Mouse (Mus musculus): Measurements from ENCODE around the gene Pigh.

Pigh gene

DNA sequence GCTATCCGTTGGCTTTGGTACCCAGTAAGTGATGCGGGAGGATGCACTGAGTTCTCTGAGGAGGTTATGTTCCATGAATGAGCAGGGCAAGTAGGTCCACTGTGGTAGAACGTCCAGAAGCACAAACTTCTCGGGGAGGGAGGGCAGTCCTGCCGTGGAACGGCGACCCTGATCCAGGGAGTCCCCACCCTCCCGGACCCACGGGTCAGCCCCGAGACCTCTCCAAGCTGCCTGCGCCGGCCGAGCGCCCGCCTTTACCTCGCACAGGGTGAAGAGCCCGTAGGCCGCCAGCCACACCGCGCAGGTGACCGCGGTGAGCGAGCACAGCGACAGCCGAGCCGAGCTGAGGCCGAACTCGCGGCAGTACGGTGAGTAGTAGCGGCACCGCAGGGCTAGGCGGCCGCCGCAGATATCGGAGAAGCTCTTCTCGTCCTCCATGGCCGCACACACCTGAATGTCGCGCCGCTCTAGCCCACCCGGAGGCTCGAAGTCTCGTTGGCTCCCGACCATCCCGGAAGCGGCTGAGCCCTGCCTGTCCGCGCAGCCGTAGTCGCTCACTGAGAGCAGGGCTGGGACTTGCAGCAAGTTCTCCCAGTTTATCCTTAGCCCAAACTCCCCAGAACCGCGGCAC, at the start of gene Pigh:
Gene Pigh, minus strand, starts transcription at position 470 of the 631 bp plus-strand sequence.
- peak; percentile 88 to 90 for DNase-seq

DNA sequence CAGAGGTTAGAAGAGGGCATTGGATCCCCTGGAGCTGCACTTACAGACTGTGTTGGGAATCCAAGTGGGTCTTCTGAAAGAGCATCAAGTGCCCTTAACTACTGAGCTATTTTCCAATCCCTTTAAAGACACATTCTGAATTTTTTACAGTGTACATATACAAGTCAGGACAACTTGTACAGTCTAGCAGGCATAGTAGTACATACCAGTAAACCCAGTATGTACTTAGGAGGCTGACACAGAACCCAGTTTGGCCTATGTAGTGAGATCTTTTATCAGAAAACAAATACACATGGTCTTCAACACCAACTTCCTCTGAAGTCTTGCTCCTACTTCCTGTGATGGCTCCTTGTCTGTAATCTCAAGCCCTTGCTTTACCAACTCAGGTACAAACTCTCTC, 49.5 kb upstream of the Pigh start:
- DNase-seq = no peak

DNA sequence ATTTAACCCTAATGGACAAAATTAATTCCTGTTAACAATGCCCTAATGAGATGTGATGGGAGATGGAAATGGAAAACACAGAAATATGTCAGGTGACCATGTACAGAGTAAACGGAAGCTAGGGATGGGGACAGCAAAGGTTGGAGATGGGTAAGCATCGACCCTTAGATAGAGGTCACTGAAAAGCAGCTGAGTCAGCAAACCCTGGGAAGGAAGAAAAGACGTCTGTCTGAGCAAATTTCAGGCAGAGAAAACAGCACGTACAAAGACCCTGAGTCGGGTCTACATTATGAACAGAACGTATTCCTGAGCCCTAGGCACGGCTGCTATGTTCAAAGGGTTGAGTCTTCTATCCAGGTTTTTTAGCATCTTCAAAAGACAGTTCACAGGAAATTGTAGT, 47.5 kb upstream of the Pigh start:
- DNase-seq = no peak

DNA sequence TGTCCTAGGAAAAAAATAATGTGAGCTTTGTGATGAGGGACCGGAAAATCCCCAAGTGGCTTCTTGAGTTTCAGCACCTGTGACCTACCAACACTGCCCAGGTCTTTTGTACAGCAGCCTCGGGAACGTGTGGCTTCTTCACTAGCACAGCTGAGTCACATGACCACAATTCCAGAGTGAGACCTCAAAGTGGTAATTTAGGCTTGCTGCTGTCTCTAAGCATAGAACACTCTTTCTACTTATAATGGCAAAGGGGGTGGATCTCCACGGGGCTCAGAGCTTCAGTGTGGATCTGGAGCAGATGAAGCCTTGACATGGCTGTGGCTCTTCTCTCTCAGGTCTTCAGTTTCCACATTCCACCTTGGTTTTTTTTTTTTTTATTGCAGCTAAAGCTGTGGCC, 45.7 kb upstream of the Pigh start:
- DNase-seq = no peak

DNA sequence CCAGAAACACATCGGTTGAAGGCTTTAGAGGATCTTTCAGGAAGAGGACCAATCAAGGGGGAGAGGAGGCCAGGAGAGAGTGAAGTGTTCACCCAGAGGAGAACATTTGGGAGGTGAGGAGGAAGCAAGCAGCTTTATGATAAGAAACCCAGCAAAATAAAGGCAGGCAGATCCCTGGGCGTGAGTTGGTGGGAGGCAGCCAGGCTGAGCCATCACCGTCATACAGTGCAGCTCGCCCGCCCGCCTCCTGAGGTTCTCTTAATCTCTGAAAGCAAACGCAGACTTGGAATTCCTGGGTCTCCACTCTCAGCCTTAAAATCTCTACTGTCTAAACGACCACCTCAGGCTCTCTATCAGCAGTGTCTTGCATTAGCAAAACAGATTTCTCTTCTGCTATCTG, 45.2 kb upstream of the Pigh start:
- DNase-seq = no peak

DNA sequence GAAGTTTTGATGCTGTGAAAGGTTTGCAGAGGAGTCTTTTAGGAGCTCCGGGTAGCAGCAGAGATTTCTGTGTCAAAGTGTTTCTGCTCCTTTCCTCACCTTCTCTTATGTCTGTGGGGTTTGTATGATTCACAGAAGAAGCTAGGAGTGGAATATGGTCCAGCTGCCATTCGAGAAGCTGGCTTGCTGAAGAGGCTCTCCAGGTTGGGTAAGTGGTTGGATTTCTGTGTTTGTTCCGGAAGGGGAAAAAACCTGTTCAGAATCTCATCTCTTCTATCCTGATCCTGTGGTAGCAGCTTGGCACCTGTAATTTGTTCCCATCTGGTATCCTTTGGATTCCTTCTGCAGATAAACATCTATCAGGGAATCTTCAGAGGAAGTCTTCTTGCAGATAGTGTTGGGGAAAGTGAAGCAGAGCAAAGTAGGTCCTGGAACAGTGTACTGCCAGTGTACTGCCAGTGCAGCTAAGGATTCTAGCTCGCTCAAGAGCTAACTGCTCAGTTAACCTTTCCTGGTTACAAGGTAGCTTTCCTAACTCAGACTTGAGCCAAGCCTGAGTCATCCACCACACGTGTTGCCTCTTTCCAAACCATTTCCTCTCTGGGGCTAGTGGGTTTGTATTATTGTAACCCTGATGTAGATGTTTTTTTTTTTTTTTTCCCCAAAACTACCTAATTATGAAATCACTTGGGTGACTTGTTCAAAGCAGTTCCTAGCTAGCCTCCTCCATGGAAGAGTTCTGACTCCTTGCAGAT, 42.4 kb upstream of the Pigh start:
- DNase-seq = peak in 1 of 2 experiments; percentile 17

DNA sequence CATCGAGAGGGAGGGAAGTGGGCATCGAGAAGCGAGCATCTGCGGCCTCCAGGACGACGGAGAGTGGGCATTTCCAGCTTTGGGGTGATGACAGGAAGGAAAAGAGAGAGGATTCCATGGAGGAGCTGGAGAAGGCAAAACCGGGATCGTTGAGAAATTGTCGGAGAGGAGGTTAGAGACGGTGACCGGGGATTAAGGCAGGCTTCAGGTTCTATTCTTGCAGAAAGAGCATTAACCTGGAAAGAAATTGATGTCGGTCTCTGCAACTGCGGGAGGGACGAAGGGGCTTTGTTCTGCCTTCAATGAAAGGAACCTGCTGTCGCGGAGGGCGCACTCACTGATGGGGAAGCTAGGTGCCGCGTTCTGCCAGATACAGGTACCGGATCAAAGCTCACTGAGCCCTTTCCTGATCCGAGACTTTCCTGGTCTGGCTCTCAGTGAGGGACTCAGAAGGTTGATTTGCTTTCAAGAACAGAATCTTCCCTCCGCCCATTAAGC, 41.8 kb upstream of the Pigh start:
- DNase-seq = no peak

DNA sequence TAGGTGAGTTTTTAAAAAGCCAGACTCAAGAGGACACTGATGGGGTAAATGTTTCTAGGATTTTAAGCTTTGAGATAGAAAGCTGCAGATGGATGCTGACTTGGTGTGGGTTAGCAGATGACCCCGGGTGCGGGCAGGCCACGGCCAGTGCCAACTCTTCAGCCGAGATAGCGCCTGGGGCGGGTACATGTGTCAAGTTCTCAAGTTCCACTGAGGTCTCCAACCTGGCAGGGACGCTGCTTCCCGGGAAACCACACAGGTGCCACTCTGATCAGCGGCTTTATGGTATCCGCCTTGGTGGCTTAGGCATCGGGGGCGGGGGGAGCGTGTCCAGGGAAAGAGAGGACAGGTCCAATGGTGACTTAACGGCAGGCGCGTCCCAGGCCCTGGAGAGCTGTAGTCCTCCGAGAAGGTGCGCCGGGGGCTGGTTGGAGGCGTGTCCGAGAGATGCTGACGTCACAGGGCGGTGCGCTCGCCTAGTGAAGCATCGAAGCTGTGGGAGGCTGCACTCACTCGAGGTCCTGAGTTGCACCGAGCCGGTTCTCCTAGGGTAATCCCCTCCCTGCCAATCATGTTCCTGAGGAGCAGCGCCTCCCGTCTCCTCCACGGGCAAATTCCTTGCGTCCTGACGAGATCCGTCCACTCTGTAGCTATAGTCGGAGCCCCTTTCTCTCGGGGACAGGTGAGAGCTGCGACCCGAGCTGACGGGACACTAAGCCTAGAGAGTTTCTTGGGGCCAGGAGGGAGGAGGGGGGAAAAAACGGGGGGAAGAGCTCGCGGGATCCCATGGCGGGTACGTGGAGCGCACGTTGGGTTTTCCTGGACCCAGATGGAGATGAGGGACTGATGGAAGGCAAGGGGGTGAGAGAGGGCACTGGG, 41.1 kb upstream of the Pigh start, which contains the start of gene Arg2:
Gene Arg2, plus strand, starts transcription at position 479 of the 879 bp plus-strand sequence.
- DNase-seq = peak; percentile 86 to 89

DNA sequence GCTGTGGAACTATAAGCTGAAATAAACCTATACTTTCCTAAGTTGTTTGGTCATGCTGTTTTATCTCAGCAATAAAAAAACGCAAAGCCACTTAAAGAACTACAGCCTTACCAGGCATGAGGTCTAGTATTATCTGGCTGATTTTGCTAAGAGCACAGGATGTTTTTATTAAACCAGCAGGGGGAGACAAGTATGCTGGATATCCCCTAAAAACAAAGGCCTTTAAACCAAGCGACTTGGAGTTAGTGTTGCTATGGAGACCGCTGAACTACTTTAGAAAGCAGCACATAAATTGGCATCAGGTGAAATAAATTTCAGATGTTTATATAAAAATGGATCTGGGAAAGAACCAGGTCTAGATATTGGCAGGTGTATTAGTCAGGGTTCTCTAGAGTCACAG, 33.4 kb upstream of the Pigh start:
- DNase-seq = no peak

DNA sequence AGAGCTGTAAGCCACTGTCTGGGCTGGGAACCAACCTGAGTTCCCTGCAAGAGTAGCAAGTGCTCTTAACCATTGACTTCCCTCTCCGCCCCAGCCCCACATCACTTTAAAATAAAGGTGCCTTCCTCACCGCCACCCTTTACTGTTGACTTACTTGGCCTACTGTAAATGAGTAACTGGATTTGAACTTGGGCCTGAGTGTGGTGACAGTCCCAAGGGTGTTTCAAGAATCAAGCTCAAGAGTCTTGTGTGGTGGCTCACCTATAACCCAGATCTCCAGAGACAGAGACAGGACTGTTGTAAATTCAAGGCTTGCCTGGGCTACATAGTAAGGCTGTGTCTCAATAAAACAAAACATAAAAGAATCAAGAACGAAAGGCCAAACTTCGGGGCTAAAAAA, 29.5 kb upstream of the Pigh start:
- DNase-seq = no peak

DNA sequence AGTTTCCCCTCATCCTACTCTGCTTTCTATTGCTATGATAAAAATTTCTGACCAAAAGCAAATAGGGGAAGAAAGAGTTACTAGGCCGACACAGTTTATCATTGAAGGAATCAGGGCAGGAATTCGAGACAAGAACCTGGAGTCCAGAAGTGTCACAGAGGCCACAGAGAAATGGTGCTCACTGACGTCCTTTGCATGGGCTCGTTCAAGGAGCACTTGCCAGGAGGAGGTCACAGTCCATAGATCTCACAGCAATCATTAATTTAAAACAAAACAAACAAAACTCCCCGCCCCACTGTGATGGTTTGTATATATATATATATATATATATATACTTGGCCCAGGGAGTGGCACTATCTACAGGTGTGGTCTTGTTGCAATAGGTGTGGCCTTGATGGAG, 15.9 kb upstream of the Pigh start:
- no peak for DNase-seq

DNA sequence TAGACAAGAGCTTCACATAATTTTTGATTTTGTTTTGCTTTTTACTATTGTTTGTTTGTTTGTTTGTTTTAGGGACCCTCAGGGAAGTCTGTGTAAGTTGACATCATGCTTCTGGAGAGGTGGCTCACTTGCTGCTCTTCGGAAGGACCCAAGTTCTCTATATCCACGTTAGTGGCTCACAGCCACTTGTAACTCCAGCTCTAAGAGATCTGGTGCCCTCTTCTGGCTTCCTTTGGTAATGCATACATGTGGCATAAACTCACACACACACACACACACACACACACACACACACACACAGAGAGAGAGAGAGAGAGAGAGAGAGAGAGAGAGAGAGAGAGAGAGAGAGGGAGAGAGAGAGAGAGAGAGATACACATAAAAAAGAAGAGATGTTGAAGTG, 15.1 kb upstream of the Pigh start:
- peak in 1 of 2 experiments; percentile 7 for DNase-seq

DNA sequence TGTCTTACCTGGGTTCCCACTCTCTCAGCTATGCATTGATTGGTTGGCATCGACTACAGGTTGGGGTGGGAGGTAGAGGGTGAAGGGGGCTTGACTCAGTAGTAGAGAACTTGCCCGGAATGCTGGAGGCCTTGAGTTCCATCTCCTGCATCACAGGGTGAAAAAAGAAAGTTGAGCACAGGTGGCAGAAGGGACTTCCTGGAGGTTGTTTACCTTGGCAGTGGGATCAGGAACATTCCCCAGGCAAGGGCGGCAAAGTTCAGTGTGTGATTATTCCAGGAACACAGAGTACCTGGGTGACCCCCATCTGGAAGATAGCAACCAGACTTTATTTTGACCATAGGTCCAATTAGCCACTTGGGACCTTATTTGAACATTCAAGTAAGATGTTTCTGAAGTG, 14.3 kb upstream of the Pigh start:
- DNase-seq = peak; percentile 26 to 58

DNA sequence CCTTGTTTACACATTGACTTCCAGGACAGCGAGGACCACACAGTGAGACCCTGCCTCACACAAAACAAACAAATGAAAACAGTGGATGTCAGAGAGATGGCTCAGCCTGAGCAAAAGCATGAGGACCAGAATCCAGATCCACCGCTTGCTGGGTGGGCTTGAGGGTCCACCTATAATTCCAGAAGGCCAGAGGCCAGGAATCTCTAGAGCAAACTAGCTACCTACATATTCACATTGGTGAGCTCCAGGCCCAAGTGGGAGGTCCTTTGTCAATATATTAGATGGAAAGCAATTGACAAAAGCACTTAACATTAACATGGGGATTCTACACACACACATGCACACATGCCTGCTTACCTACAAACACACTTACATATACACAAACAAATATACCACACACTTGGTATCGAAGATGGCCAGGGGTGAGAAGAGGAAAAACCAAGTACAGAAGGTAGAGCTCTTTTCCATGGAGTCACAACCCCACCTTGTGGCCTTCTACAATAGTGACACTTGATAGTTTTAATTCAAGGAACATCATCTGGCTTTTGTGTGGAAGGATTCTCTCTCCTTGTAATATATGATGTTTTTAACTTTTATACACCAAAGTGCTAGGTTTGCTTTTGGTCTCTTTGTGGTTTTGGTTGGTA, 7.8 kb upstream of the Pigh start:
- peak in 1 of 2 experiments; percentile 29 for DNase-seq

DNA sequence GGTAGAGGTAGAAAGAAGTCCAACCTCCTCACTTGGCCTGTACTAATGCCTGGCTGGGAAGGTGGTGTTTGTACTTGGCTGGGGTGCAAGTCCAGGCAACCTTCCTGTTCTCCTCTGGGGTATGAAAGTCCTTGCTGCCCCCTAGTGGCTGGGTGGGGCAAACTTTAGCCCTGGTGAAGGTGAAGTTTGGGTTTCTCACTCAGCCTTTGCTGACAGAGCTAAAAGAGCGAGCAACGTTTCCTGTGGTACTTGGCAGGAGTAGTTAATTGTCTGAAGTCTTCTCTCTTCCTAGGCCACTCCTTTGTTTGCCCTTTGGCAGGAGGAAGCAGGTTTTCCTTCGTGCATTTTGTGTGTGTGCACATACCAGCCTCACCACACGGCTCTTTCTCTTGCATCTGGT, 3.1 kb upstream of the Pigh start:
- DNase-seq = peak; percentile 64 to 73

DNA sequence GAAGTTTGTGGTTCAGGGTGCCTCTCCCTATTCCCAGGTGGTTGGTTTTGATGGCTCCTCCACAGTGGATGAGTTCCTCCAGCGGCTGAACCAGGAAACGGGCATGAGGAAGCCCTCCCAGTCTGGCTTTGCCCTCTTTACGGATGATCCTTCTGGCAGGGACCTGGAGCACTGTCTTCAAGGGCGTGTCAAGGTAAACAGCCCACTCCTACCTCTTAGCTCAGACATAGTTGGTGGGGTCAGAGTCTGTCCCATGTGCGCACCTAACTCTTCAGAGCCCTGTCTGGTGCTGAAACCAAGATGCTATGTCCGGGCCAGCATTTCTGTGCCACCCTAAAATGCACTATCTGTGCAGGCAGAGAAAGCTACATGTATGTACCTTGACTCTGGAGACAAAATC, 16.1 kb downstream of the Pigh start:
- DNase-seq = no peak

DNA sequence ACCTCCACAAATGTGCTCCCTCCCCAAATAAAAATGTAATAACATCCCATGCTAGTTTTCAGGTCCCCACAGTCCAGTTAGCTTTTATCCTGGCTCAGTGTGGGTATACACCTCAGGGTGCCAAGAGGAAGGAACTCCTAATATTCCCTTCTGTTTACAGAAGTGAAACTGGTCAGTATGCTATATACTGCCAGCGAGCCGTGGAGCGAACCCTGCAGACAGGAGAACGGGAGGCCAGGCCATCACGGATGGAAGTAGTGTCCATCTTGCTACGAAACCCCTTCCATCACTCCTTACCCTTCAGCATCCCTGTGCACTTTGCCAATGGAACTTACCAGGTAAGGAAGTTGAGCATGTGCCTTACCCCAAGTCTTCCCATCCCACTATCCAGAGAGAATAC, 16.9 kb downstream of the Pigh start:
- no peak for DNase-seq

DNA sequence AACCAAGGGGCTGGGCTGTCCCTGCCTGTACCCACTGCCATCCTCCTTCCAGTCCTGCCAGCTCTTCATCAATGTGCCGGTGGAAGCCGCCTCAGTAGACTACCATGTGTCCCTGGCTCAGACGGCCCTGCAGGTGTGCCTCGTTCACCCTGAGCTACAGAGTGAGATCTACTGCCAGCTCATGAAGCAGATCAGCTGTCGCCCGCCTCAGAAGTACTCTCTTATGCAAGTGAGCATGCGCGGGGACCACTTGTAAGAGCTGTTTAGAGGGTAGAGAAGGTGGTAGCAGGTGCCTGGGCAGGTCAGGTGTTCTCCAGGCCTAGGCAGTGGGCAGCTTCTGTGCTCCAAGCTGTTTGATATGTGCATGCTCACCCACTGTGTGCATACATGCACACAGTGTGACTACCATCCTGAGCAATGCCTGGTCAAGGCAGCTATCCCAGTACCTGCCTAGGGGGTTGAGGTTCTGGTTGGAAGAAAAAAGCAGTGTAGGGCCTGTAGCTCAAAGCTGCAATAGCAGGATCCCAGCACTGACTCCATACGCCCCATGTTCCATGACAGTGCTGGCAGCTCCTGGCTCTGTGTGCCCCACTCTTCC, 18.6 kb downstream of the Pigh start:
- no peak for DNase-seq

DNA sequence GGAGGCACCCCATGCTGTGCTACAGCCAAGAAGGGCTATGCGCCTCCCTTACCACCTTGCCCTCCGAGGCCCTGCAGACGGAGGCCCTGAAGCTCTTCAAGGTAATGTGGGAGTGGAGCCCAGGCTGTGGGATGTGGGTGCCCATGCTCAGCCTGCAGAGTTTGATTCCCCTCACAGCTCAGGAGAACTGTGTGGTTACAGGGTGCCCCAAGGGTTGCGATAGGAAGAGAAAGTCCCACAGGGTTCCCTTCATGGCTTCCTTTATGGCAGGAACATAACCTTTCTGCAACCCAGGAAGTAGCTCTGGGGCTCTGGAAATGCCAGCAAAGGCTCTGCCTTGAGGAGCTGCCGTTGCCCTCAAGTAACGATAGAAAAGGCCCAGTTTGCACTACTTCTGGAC, 19.5 kb downstream of the Pigh start:
- DNase-seq = no peak

DNA sequence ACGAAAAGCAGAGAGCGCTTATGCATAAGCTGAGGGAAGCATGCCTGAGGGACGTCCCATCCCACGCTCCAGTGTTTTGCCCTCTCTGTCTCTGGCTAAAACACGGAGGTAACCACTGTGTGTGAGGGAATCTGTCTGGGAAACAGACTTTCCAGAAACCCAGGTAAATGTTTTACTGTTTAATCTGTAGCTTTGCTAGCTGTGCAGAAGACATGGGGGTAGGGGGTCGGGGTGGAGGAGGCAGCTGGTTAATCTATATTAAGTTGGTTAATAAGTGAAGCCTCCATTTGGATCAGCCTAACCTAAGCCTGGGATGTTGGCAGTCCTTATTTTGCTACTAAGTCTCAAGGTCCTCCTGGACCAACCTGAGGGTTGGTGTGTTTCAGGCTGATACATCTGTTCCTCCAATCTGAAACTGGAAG, 20.3 kb downstream of the Pigh start:
- no peak for DNase-seq

DNA sequence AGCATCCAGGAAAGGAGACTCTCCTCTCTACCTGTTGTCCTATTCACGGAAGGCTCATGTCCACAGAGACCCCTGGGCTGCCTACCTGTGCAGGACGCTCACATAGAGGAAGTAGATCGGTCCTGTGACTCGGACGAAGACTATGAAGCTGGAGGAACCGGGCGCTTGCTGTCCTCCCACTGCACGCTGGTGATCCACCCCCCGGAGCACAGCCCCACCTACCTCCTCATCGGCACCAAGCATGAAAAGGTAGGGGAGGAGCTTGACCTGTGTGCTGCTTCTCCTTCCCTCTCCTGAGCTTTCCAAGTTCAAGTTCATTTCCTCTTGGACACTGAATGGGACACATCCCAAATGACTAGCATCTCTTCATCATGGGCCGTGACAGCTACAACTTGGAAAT, 21.1 kb downstream of the Pigh start:
- no peak for DNase-seq

DNA sequence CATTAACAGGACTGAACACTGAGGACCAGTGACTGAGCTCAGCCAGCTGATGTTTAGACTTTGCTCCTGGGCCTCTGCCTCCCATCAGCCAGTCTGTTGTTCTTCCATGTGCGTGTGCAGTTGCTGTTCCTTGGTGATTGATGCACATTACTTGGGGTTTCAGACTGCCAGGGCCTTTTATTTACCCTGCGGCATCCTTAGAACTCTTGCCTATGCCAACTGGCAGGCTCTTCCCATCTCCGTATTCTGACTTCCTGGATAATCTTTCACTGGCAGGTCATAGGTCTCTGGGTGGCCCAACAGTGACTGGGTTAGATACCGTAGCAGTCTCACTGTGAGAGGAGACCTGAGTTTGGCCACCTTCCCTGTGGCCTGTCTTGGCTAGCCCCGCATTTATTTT, 21.9 kb downstream of the Pigh start:
- no peak for DNase-seq

DNA sequence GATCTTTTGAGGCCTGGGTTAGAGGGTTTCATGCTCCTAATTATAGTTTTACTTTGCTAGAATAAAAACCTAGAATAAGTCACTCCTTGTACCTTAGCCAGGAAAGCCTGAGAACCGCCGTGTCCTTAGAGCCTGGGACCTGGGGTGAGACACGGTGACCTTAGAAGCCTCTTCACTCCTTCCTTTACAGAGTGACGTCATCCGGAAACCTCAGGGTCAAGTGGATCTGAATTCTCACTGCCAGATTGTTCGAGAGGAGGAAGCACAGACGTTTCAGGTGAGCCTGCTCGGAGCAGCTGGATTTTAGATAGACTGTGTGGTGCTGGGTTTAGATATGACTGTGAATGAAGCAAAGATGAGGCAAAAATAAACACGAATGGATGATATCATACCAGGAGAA, 23.0 kb downstream of the Pigh start:
- DNase-seq = no peak
